Mouse (Mus musculus): Measurements from ENCODE around the gene Usp18. TPM values are rescaled to one million over a fixed set of nuclear protein-coding genes. Genes with fewer than 3 reads are reported as not detected.

The Usp18 gene
- 17.1 TPM for total RNA-seq (2023)

GRCm38 (mm10) chr6:121245127-121246036 is at the start of gene Usp18:
Gene Usp18, plus strand, starts transcription at chr6:121245906.

DNA sequence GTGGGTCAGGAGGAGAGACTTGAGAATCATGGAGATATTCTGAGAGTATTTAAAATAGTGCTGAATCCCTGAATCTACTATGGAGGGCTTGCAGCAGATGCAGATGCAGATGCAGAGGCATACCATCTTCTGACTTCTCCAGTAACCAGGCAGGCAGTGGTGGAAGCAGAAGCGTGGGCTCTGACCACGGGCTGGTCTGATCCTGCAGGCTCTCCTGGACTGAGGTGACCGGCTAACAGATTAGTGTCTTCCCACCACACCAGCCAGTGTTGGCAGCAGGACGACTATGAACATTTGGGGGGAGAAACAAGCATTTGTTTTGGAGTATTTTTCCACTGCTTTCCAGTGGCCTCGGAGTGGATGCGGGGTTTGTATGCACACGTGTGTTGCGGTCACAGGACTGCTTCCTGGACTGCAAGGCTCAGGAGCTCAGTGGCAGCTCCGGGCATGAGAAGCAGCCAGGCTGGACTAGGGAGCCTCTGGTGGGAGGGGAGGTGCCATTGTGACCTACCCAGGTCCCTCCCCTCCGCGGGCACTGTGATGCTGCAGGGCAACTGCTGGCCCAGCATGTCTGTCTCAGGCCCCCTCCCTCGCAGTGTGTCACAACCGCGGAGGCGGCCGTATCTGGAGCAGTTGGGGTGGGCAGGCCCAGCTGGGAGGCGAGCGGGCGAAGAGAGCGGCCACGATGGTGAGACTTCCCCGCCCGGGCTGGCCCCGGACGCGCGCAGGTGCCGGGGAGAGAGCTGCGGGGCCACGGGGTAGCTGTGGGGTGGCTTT is 35.4 kb upstream of the Usp18 start, which contains the start of gene Tuba8:
Gene Tuba8, plus strand, starts transcription at position 548 of the 777 bp plus-strand sequence.

GRCm38 (mm10) chr6:121299954-121300353 is 54.2 kb downstream of the Usp18 start, which contains the start of gene Slc6a13:
Gene Slc6a13, plus strand, starts transcription at chr6:121300227.

Other genes starting within 250 kb of the Usp18 start
- 26.8 TPM for gene Mical3, start 114.9 kb upstream of the Usp18 start, total RNA-seq (2023)
- gene Pex26, start 62.2 kb upstream of the Usp18 start, total RNA-seq (2023): 7.3 TPM
- gene Tuba8, start 35.2 kb upstream of the Usp18 start, total RNA-seq (2023): not detected
- not detected for gene Slc6a13, start 54.3 kb downstream of the Usp18 start, total RNA-seq (2023)
- not detected for gene Slc6a12, start 97.2 kb downstream of the Usp18 start, total RNA-seq (2023)
- not detected for gene Iqsec3, start 227.8 kb downstream of the Usp18 start, total RNA-seq (2023)

Data from CD8-positive naive resting alpha-beta T cell, adult 57 days (primary cell).